Mouse (Mus musculus): ENCODE measurements around the gene Defb22. TPM values are rescaled to one million over a fixed set of nuclear protein-coding genes. Genes with fewer than 3 reads are reported as not detected.

The Defb22 gene
- not detected in 4 replicates for total RNA-seq (2023; ENCODE audit: inconsistent age)

DNA sequence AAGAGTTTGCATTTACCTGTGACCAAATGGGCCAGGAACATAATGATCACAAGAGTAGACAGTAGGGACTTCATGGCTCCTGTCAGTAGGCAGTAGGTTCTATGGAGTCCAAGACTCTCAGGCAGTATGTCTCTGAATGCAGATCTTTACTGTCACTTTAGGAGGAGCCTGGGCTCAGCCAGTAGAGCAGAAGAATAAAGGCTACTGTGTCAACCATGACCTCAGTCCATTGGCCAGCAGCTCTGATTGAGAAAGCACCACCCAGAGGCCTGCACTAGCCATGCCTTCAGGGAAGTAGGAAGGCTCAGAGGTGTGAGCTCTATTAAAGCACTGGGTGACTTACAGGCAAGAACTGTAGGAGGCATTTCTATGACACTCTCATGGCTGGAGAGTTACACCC lies at the start of gene Defb22:
Gene Defb22, minus strand, starts transcription at position 101 of the 400 bp plus-strand sequence.

GRCm38 (mm10) chr2:152517981-152518380 lies 28.0 kb upstream of the Defb22 start, which contains the start of gene Defb28:
Defb28 (plus strand) TSS chr2:152518255.

DNA sequence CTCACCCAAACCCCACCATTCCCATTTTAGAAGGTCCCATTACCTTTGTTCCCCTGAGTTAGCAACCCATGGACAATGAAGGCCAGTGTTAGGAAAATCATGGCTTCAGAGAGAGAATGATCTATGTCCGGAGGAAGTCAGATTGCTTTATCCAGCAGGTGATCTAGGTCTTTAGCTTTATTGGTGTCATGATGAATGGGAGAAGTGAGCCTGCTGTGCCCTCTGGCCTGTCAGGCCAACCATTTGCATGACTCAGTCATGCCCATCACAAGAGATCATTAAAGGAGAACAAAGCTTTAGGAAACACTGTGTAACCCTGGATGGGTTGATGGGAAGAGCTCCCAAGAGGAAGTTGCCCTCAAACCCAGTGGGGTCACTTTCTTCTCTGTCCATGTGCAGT lies 21.7 kb upstream of the Defb22 start, which contains the start of gene Defb26:
Gene Defb26, minus strand, starts transcription at position 101 of the 400 bp plus-strand sequence.

DNA sequence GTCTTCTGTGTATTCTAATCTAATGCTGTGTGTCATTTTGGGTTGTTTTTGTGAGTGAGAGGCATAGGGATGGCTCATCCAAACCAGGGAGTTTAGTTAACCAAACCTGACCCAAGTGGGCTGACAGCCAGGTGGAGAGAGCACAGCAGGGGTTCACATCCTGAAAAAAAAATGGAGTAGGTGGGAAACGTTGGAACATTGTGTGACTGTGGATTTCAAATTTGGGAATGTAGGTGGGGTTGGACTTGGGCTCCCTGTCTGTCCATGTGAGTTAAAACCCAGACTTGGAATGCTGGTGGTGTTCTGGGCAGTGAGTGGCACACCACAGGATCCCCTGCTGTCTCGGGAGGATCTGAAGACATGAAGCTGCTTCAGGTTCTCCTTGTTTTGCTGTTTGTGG lies 13.2 kb downstream of the Defb22 start, which contains the start of gene Defb20:
Gene Defb20, plus strand, starts transcription at position 301 of the 400 bp plus-strand sequence.

DNA sequence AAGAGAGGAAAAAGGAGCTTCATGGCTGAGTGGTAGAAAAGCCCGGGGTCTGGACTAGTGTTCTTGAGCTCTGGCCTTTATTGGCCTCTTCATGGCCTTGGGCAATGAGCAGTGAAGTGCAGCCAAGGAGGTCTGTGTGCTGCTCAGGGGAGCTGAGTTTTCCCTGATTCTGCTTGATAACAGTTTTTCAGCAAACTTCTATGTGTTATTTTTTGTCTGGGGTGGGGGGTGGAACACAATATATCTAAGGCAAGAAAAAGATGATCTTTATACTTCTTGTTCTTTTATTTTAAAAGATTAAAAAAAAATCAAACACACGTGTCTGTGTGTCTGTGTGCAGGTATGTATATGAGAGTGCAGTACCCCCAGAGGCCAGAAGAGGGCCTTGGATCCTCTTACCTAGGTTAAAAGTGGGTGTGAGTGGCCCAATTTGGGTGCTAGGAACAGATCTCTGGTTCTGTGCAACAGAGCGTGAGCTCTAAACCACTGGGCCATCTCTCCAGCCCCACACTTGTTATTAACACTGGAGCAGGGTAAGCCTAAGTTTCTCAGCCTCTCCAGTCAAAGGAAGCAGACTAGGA lies 25.3 kb downstream of the Defb22 start, which contains the start of gene Defb23:
Gene Defb23, minus strand, starts transcription at position 51 of the 581 bp plus-strand sequence.

Other genes starting within 250 kb of the Defb22 start
- gene Tbc1d20, start 196.3 kb downstream of the Defb22 start, total RNA-seq (2023; ENCODE audit: inconsistent age) = 71.6 to 89.0 TPM (median 76.0 TPM) in 4 replicates
- gene Rbck1, start 157.5 kb downstream of the Defb22 start, total RNA-seq (2023; ENCODE audit: inconsistent age) = 180 to 202 TPM (median 196 TPM) in 4 replicates
- 3.1 to 4.9 TPM (median 3.5 TPM) in 4 replicates for gene Trib3, start 146.1 kb downstream of the Defb22 start, total RNA-seq (2023; ENCODE audit: inconsistent age)
- not detected in 4 replicates for gene Nrsn2, start 113.5 kb downstream of the Defb22 start, total RNA-seq (2023; ENCODE audit: inconsistent age)
- gene Sox12, start 92.1 kb downstream of the Defb22 start, total RNA-seq (2023; ENCODE audit: inconsistent age) = 1.3 to 1.7 TPM (median 1.5 TPM) in 4 replicates
- gene Zcchc3, start 75.1 kb downstream of the Defb22 start, total RNA-seq (2023; ENCODE audit: inconsistent age) = 1.9 to 3.1 TPM (median 3.0 TPM) in 4 replicates
- gene 6820408C15Rik, start 74.6 kb downstream of the Defb22 start, total RNA-seq (2023; ENCODE audit: inconsistent age) = not detected in 4 replicates
- not detected in 4 replicates for gene Defb23, start 25.5 kb downstream of the Defb22 start, total RNA-seq (2023; ENCODE audit: inconsistent age)
- not detected in 4 replicates for gene Defb20, start 13.1 kb downstream of the Defb22 start, total RNA-seq (2023; ENCODE audit: inconsistent age)
- not detected in 4 replicates for gene Defb26, start 21.6 kb upstream of the Defb22 start, total RNA-seq (2023; ENCODE audit: inconsistent age)
- not detected in 4 replicates for gene Defb28, start 28.1 kb upstream of the Defb22 start, total RNA-seq (2023; ENCODE audit: inconsistent age)
- not detected in 4 replicates for gene Defb29, start 50.0 kb upstream of the Defb22 start, total RNA-seq (2023; ENCODE audit: inconsistent age)
- gene Gm17416, start 79.2 kb upstream of the Defb22 start, total RNA-seq (2023; ENCODE audit: inconsistent age) = not detected in 4 replicates
- not detected in 4 replicates for gene Defb21, start 82.6 kb upstream of the Defb22 start, total RNA-seq (2023; ENCODE audit: inconsistent age)
- not detected in 4 replicates for gene Defb19, start 90.2 kb upstream of the Defb22 start, total RNA-seq (2023; ENCODE audit: inconsistent age)
- not detected in 4 replicates for gene Defb45, start 109.3 kb upstream of the Defb22 start, total RNA-seq (2023; ENCODE audit: inconsistent age)
- gene Defb36, start 114.2 kb upstream of the Defb22 start, total RNA-seq (2023; ENCODE audit: inconsistent age) = not detected in 4 replicates
- not detected in 4 replicates for gene Defb25, start 132.9 kb upstream of the Defb22 start, total RNA-seq (2023; ENCODE audit: inconsistent age)
- gene Rem1, start 136.8 kb upstream of the Defb22 start, total RNA-seq (2023; ENCODE audit: inconsistent age) = not detected in 4 replicates
- gene H13, start 179.3 kb upstream of the Defb22 start, total RNA-seq (2023; ENCODE audit: inconsistent age) = 93.5 to 100 TPM (median 97.7 TPM) in 4 replicates
- gene Mcts2, start 196.9 kb upstream of the Defb22 start, total RNA-seq (2023; ENCODE audit: inconsistent age) = 17.9 to 23.9 TPM (median 20.3 TPM) in 4 replicates
- gene Id1, start 246.1 kb upstream of the Defb22 start, total RNA-seq (2023; ENCODE audit: inconsistent age) = 0.51 to 0.61 TPM (median 0.57 TPM) in 3 of 4 replicates, not detected in the other